Mouse (Mus musculus) lung, postnatal 0 days (tissue): ENCODE results near the gene Adap2. TPM values are rescaled to one million over a fixed set of nuclear protein-coding genes. Genes with fewer than 3 reads are reported as not detected.

Experiments
- ATAC-seq: fragments of 200-750 bp; cut with Nextera tagmentation; 2 replicates; pipeline ENCODE4 v1.8.0; 2017; ENCODE audit warnings: moderate library complexity
- DNase-seq: peaks from one replicate; pipeline ENCODE4 v3.0.0-alpha.2; 2016; ENCODE audit warnings: low spot score
- H3K27ac ChIP-seq: fragments of 300-500 bp; sonication (generic); 2 replicates; pipeline ENCODE4 v1.5.1; 2014; ENCODE audit warnings: antibody characterized with exemption, mild to moderate bottlenecking, low read length, mixed read lengths
- H3K27me3 ChIP-seq: fragments of 300-500 bp; sonication (generic); replicated peaks from 2 replicates; pipeline ENCODE4 v1.6.1; 2014; ENCODE audit warnings: low read length, mixed read lengths; ENCODE audit not compliant: insufficient read depth
- H3K36me3 ChIP-seq: fragments of 300-500 bp; sonication (generic); 2 replicates; pipeline ENCODE4 v1.6.1; 2014; ENCODE audit warnings: low read length, mixed read lengths; ENCODE audit not compliant: insufficient read depth
- H3K4me1 ChIP-seq: fragments of 300-500 bp; sonication (generic); 2 replicates; pipeline ENCODE4 v1.6.1; 2014; ENCODE audit warnings: antibody characterized with exemption, low read depth, low read length, mixed read lengths; ENCODE audit not compliant: insufficient read depth
- H3K4me2 ChIP-seq: fragments of 300-500 bp; sonication (generic); replicated peaks from 2 replicates; pipeline ENCODE4 v1.6.1; 2014; ENCODE audit warnings: low read depth, mild to moderate bottlenecking, low read length, moderate library complexity, mixed read lengths
- H3K4me3 ChIP-seq: fragments of 300-500 bp; sonication (generic); 2 replicates; pipeline ENCODE4 v1.5.1; 2014; ENCODE audit warnings: low read depth, low read length
- H3K9ac ChIP-seq: fragments of 300-500 bp; sonication (generic); replicated peaks from 2 replicates; pipeline ENCODE4 v1.6.1; 2014; ENCODE audit warnings: low read depth, mild to moderate bottlenecking
- H3K9me3 ChIP-seq: fragments of 300-500 bp; sonication (generic); 2 replicates; pipeline ENCODE4 v1.6.1; 2016; ENCODE audit warnings: low read length, mixed read lengths
- CTCF ChIP-seq: IDR thresholded peaks from 2 replicates; pipeline ENCODE4 v1.5.1; 2016; ENCODE audit warnings: antibody characterized with exemption, mild to moderate bottlenecking
- EP300 ChIP-seq: IDR thresholded peaks from 2 replicates; pipeline ENCODE4 v1.6.1; 2016; ENCODE audit warnings: antibody characterized with exemption, mild to moderate bottlenecking, control low read depth
- WGBS: fragments of 180-500 bp; shearing (Covaris S2); extraction: QIAGEN DNeasy Blood & Tissue Kit; methylation state at CpG from one replicate; pipeline ENCODE4 v1.1.7; 2014; 5-methylcytosine and 5-hydroxymethylcytosine counted together
- polyA plus RNA-seq: library from polyadenylated mRNA; unstranded; fragments of >200 nt; fragmentation: Nextera tagmentation; extraction: Ambion mirVana; gene quantifications from 2 replicates; pipeline ENCODE4 v1.2.1, GENCODE M21; 2015

Adap2 gene
- polyA plus RNA-seq, result 8.4 and 12.4 TPM in 2 replicates

GRCm38 (mm10) chr11:80153857-80154495, at the start of gene Adap2:
Gene Adap2, plus strand, starts transcription at chr11:80154105.
- H3K9me3 ChIP-seq, result no peaks in the 10 kb centered on the region
- peak within 1 kb of the TSS; percentile 86 for H3K4me2 ChIP-seq
- H3K4me3 ChIP-seq, result peak within 1 kb of the TSS; percentile 59
- 0 out of 2 replicates have a peak, but pooled peaks cover 3% of the 10 kb centered on the region for H3K4me1 ChIP-seq
- no peak for TF ChIP-seq EP300
- no peak for TF ChIP-seq CTCF
- ATAC-seq (peak; percentile 95), DNase-seq (peak; percentile 94)
- H3K27ac ChIP-seq, result no peak within 1 kb of the TSS
- peaks cover 6% of the 10 kb centered on the region; the same call in 1 of the 2 replicates for H3K27me3 ChIP-seq
- peak within 1 kb of the TSS; percentile 50 for H3K9ac ChIP-seq
- 5% methylated on average over 32 of the region's 47 CpGs for WGBS
- H3K36me3 ChIP-seq, result no peaks in the 10 kb centered on the region

GRCm38 (mm10) chr11:80104407-80104806, 49.5 kb upstream of the Adap2 start:
- Histone ChIP-seq H3K4me1 (no peaks in the 10 kb centered on the region), H3K27ac (no peak overlapping the region), H3K36me3 (0 out of 2 replicates have a peak, but pooled peaks cover 3% of the 10 kb centered on the region), H3K4me2 (no peak overlapping the region), H3K9ac (no peak overlapping the region), H3K4me3 (no peak overlapping the region), H3K9me3 (no peaks in the 10 kb centered on the region), H3K27me3 (no peaks in the 10 kb centered on the region)
- 87% methylated on average over 1 of the region's 1 CpGs for WGBS
- no peak for DNase-seq
- no peak for TF ChIP-seq EP300
- ATAC-seq, result no peak

DNA sequence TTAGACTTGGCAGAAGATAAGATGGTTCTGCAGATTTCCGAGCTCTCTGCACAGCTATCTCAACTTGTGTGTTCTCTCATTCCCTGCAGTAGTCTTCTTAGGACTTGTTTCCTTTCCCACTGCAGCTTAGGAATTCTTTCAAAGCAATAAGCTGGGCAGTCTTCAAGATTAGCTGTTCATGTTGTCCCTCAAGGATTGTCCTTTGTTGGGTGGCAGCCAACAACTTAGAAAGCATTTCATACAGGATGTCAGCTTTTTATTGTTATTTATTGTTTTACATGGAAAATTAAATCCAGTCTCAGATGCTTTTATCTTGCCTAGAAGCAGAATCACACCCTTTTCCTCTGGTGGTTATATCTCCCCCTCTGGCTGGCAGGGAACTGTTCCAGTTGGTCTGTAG, 37.5 kb upstream of the Adap2 start:
- Histone ChIP-seq H3K4me3 (no peak overlapping the region), H3K9me3 (no peaks in the 10 kb centered on the region), H3K36me3 (peaks cover 12% of the 10 kb centered on the region; the same call in 1 of the 2 replicates), H3K27me3 (no peaks in the 10 kb centered on the region), H3K9ac (no peak overlapping the region), H3K4me2 (no peak overlapping the region), H3K4me1 (no peaks in the 10 kb centered on the region), H3K27ac (no peak overlapping the region)
- TF ChIP-seq EP300 (no peak), CTCF (no peak)
- WGBS, result 69% methylated on average over 1 of the region's 1 CpGs
- no peak for DNase-seq
- no peak for ATAC-seq

DNA sequence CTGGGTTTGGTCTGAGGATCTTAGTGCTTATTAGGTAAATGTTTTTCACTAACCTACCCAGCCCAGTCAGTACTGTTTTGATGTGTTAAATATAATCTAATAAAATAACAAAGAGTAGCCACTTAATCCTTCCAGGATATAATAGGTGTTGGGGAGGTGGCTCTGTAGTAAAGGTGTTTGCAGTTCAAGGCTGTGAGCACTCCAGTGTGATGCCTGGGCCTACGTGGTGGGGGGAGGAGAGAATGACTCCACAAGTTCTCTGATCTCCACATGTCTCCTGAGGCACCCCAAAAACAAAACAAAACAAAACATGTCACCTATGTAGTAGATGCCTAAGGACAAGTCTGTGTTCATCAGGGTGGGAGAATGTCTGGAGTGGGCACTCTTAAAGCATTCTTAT, 21.9 kb upstream of the Adap2 start:
- H3K4me3 ChIP-seq, result no peak overlapping the region
- H3K9ac ChIP-seq, result no peak overlapping the region
- no peak overlapping the region for H3K27ac ChIP-seq
- DNase-seq, result no peak
- no peaks in the 10 kb centered on the region for H3K4me1 ChIP-seq
- WGBS, result 62% methylated on average over 1 of the region's 1 CpGs
- H3K9me3 ChIP-seq, result no peaks in the 10 kb centered on the region
- TF ChIP-seq EP300 (no peak), CTCF (no peak)
- peaks cover 10% of the 10 kb centered on the region; the same call in 1 of the 2 replicates for H3K36me3 ChIP-seq
- no peaks in the 10 kb centered on the region for H3K27me3 ChIP-seq
- H3K4me2 ChIP-seq, result no peak overlapping the region
- ATAC-seq, result no peak

GRCm38 (mm10) chr11:80134744-80135143, 19.2 kb upstream of the Adap2 start:
- Histone ChIP-seq H3K4me3 (no peak overlapping the region), H3K9ac (no peak overlapping the region), H3K4me2 (no peak overlapping the region), H3K27ac (no peak overlapping the region), H3K27me3 (no peaks in the 10 kb centered on the region), H3K9me3 (no peaks in the 10 kb centered on the region), H3K36me3 (peaks cover 10% of the 10 kb centered on the region; the same call in 1 of the 2 replicates), H3K4me1 (no peaks in the 10 kb centered on the region)
- TF ChIP-seq CTCF, result no peak
- no peak for TF ChIP-seq EP300
- DNase-seq, result no peak
- ATAC-seq, result no peak
- WGBS, result 66% methylated on average over 4 of the region's 4 CpGs

GRCm38 (mm10) chr11:80135954-80136683, 17.8 kb upstream of the Adap2 start:
- Histone ChIP-seq H3K36me3 (peaks cover 10% of the 10 kb centered on the region; the same call in 1 of the 2 replicates), H3K9me3 (no peaks in the 10 kb centered on the region), H3K27me3 (no peaks in the 10 kb centered on the region), H3K27ac (no peak overlapping the region), H3K4me3 (no peak overlapping the region), H3K4me1 (no peaks in the 10 kb centered on the region), H3K9ac (no peak overlapping the region), H3K4me2 (no peak overlapping the region)
- DNase-seq (no peak), ATAC-seq (no peak)
- WGBS, result 91% methylated on average over 11 of the region's 11 CpGs
- no peak for TF ChIP-seq EP300
- TF ChIP-seq CTCF, result no peak
